Mouse (Mus musculus) embryonic facial prominence, embryonic 10.5 days (tissue): ENCODE results near the gene Prdx5. TPM values are rescaled to one million over a fixed set of nuclear protein-coding genes. Genes with fewer than 3 reads are reported as not detected.

Experiments
- DNase-seq: peaks from one replicate; pipeline ENCODE4 v3.0.0-alpha.2; 2017; ENCODE audit warnings: low spot score
- H3K27ac ChIP-seq: fragments of 300-500 bp; sonication (generic); replicated peaks from 2 replicates; pipeline ENCODE4 v1.5.1; 2016; ENCODE audit warnings: mild to moderate bottlenecking
- H3K27me3 ChIP-seq: fragments of 300-500 bp; sonication (generic); replicated peaks from 2 replicates; pipeline ENCODE4 v1.6.1; 2016; ENCODE audit warnings: low read depth, mild to moderate bottlenecking; ENCODE audit not compliant: poor library complexity, severe bottlenecking
- H3K36me3 ChIP-seq: fragments of 300-500 bp; sonication (generic); replicated peaks from 2 replicates; pipeline ENCODE4 v1.6.1; 2016; ENCODE audit warnings: mild to moderate bottlenecking, moderate library complexity
- H3K4me1 ChIP-seq: fragments of 300-500 bp; sonication (generic); 2 replicates; pipeline ENCODE4 v1.6.1; 2016
- H3K4me3 ChIP-seq: fragments of 300-500 bp; sonication (generic); 2 replicates; pipeline ENCODE4 v1.5.1; 2016; ENCODE audit warnings: mild to moderate bottlenecking, moderate library complexity
- H3K9me3 ChIP-seq: fragments of 300-500 bp; sonication (generic); 2 replicates; pipeline ENCODE4 v1.6.1; 2016; ENCODE audit warnings: mild to moderate bottlenecking
- WGBS: fragments of 180-500 bp; shearing (Covaris S2); methylation state at CpG from one replicate; pipeline ENCODE4 v1.1.7; 2016; 5-methylcytosine and 5-hydroxymethylcytosine counted together
- polyA plus RNA-seq: library from polyadenylated mRNA; unstranded; fragments of >200 nt; fragmentation: Nextera tagmentation; extraction: Ambion mirVana; gene quantifications from 2 replicates; pipeline ENCODE4 v1.2.1, GENCODE M21; 2016

Gene Prdx5
- polyA plus RNA-seq, 1 experiment from 2014 or later: 140 TPM

DNA sequence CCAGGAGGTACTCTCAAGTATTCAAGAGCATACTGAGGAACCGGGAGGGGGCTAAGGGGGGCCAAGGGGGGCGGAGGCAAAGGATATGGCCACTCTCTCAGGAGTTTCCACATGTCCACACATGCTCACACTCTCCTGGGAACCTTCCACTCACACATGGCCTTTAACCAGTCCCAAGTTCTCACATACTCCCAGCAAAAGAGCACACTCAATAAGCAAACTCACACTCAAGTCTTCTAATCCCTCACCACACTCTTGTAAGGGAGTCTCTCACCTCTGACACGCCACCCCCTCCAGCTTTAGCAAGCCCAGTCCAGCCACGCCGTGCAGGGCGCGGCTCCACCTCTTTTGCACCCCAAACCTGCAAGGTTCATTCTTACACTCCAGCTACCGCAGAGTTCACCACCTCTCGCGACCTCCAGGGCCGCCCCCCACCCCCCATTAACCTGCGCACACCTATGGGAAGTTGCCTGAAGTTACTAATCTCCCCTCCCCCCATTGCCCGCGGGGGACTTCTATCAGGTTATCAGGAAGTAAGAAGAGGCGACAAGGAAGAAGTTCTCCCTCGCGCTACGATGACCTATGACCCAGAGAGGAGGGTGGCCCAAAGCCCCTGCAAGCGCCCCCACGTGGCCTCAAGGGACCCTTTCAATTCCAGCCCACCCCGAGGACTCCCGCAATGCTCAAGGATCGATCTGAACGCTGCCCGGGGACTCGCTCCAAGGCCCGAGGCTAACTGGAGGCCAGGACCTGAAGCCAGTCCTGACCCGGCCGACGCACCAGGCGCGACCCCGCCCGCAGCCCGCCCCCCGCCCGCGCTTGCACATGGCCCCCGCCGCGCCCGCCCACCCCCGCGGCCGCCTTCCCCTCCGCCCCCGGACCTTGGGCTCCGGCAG, 11.1 kb upstream of the Prdx5 start:
- Histone ChIP-seq H3K4me1 (peaks cover 47% of the 10 kb centered on the region), H3K27me3 (peaks cover 38% of the 10 kb centered on the region), H3K9me3 (no peaks in the 10 kb centered on the region), H3K36me3 (peaks cover 10% of the 10 kb centered on the region; the same call in 1 of the 2 replicates), H3K27ac (peak overlapping the region; percentile 91), H3K4me3 (peak overlapping the region; percentile 82)
- no peak for DNase-seq
- 2% methylated on average over 48 of the region's 48 CpGs for WGBS

DNA sequence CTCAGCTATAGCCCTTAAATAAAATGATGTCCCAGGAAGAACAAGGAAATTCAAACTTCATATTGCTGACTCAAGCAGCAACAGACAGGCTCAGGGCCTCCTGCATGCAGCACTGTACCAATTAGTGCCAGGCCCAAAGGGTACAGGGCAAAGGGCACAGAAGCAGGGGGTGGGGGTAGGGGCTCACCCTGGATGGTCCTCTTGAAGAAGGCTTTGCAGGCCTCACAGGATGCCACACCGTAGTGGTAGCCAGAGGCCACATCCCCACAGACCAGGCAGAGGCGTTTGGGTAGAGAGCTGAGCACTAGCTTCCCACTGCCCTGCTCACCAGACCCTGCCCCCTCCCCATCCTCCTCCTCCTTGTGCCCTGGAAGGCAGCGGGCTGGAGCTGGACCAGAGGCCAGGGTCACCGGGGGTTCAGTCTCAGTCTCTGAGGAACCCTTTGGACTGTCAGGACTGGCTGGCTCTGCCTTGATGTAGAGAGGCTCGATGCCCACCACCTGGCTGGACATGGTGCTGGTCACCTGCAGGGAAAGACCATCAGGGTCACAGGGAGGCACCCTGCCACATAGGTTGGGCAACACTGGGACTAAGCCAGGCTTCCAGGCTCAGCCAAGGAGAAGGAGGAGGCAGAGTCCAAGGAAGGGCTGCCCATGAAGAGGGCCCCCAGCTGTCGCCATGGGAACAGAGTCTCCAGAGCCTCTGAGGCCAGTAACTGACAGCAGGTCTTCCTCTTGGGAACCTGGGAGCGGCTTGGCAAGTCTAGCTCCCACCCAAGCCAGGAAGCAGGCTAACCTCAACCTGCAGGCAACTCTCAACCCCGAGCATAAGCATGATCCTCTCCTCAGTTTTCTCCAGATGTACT, 10.2 kb upstream of the Prdx5 start:
- H3K4me1 ChIP-seq: peaks cover 38% of the 10 kb centered on the region
- peak overlapping the region; percentile 91 for H3K27ac ChIP-seq
- 41% methylated on average over 8 of the region's 8 CpGs for WGBS
- peaks cover 10% of the 10 kb centered on the region; the same call in 1 of the 2 replicates for H3K36me3 ChIP-seq
- peak overlapping the region; percentile 82 for H3K4me3 ChIP-seq
- peak; percentile 48 for DNase-seq
- H3K27me3 ChIP-seq: peaks cover 30% of the 10 kb centered on the region
- no peaks in the 10 kb centered on the region for H3K9me3 ChIP-seq

DNA sequence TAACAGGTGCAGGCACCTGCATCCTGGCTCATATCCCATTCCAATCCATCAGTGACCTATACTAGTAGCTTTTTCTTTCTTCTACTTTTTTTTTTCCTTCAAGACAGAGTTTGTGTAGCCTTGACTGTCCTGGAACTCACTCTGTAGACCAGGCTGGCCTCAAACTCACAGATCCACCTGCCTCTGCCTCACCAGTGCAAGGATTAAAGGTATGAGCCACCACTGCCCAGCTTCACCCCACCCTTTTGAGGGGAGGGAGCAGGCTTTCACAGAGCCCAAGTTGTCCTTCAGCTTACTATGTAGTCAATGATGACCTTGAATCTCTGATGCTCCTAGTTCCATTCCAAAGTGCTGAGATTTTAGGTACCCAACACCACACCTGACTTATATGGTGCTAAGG, 9.5 kb upstream of the Prdx5 start:
- Histone ChIP-seq H3K36me3 (peaks cover 10% of the 10 kb centered on the region; the same call in 1 of the 2 replicates), H3K4me3 (no peak overlapping the region; the same call in 1 of the 2 replicates), H3K27ac (no peak overlapping the region), H3K4me1 (peaks cover 32% of the 10 kb centered on the region), H3K27me3 (peaks cover 23% of the 10 kb centered on the region), H3K9me3 (no peaks in the 10 kb centered on the region)
- no peak for DNase-seq

DNA sequence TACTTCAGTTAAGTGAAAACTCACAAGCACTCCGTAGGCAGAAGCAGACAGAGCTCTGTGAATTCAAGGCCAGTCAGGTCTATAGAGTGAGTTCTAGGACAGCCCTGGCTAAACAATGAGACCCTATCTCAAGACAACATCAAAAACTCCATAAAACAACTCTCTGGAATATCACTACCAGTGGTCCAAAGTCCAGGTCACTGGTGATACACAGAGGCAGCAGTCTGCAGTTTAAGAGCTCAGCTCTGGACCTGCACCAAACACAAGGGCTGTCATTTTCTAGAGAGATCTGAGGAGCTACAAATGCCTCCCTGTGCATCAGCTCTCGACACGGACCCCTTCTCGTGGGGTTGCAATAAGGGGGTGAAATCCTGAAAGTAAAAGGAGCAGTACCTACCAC, 8.4 kb upstream of the Prdx5 start:
- Histone ChIP-seq H3K9me3 (no peaks in the 10 kb centered on the region), H3K4me3 (no peak overlapping the region), H3K27ac (no peak overlapping the region), H3K36me3 (peaks cover 20% of the 10 kb centered on the region), H3K27me3 (peaks cover 12% of the 10 kb centered on the region), H3K4me1 (peaks cover 32% of the 10 kb centered on the region)
- 83% methylated on average over 4 of the region's 4 CpGs for WGBS
- DNase-seq: no peak

DNA sequence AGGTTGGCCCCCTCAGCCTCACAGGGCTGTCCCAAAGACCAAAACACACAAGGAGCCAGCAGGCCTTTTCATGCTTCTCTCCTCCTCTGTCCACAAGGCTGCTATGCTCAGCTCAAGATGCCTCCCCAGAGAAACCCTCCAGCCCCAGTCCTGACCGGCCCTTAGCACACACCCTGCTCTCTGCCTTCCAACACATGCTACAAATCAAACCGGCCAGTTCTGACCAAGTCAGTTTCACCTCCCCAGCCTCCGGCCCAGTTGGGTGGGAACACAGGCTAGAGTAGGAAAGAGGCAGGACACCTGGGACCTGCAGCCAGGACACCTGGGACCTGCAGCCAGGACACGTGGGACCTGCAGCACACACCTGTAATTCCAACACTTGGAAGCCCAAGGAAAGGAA, 6.6 kb upstream of the Prdx5 start:
- H3K9me3 ChIP-seq: no peaks in the 10 kb centered on the region
- H3K4me3 ChIP-seq: no peak overlapping the region
- 82% methylated on average over 4 of the region's 4 CpGs for WGBS
- no peaks in the 10 kb centered on the region for H3K27me3 ChIP-seq
- H3K36me3 ChIP-seq: peaks cover 39% of the 10 kb centered on the region
- peaks cover 24% of the 10 kb centered on the region for H3K4me1 ChIP-seq
- H3K27ac ChIP-seq: no peak overlapping the region
- DNase-seq: no peak

DNA sequence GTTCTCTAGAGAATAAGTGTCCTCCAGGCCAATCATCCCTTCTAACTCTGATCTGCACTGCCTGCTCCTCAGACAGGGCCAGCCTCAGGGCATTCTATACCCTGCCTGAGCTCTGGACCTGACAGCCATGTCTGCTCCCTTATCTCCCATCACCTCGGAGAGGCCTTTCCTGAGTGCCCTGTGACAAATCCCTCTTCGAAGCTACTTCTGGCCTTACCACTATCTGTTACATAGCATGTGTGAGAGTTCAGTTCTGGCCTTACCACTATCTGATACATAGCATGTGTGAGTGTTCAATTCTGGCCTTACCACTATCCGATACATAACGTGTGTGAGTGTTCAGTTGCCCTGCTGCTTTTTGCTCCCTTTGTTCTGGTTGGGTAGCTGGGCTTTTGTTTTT, 5.4 kb upstream of the Prdx5 start:
- H3K36me3 ChIP-seq: peaks cover 45% of the 10 kb centered on the region
- no peak overlapping the region for H3K27ac ChIP-seq
- peaks cover 19% of the 10 kb centered on the region for H3K4me1 ChIP-seq
- DNase-seq: no peak
- no peaks in the 10 kb centered on the region for H3K9me3 ChIP-seq
- no peak overlapping the region for H3K4me3 ChIP-seq
- no peaks in the 10 kb centered on the region for H3K27me3 ChIP-seq
- WGBS: 87% methylated on average over 4 of the region's 4 CpGs

DNA sequence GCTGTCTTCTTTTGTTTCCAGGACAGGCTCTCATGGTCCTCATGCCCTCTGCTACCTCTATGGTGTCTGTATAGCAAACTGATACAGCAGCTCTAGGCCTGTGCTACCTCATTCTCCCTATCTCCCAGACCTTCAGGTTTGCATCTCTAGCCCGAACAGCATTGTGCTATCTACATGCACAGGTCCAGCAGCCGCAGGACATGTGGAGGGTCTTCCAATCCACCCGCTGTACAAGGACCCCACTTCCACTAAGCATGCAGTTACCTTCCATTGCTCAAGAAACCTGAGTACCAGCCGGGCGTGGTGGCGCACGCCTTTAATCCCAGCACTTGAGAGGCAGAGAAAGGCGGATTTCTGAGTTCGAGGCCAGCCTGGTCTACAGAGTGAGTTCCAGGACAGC, 4.6 kb upstream of the Prdx5 start:
- H3K36me3 ChIP-seq: peaks cover 40% of the 10 kb centered on the region
- no peak overlapping the region for H3K4me3 ChIP-seq
- WGBS: 93% methylated on average over 9 of the region's 9 CpGs
- peaks cover 12% of the 10 kb centered on the region for H3K4me1 ChIP-seq
- H3K27ac ChIP-seq: no peak overlapping the region
- H3K9me3 ChIP-seq: no peaks in the 10 kb centered on the region
- H3K27me3 ChIP-seq: no peaks in the 10 kb centered on the region
- no peak for DNase-seq

DNA sequence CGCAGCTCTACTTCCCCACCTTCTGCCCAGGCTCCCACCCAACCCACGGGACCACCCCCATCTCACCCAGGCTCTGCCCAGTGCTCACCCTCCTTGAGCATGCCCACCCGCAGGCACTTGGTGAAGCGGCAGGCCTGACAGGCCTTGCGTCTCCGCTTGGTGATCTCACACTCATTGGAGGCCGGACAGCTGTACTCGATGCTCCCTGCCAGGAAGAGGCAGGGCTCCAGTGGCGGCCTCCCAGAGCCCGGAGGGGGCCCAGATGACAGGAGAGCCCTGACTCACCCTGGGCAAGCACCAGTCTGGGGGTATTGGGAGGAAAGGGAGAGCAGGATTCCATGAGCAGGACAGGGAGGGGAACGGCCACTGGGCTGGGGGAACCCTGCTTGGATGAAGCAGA, 4.1 kb upstream of the Prdx5 start:
- WGBS: 87% methylated on average over 11 of the region's 11 CpGs
- Histone ChIP-seq H3K4me1 (peaks cover 16% of the 10 kb centered on the region), H3K9me3 (no peaks in the 10 kb centered on the region), H3K36me3 (peaks cover 40% of the 10 kb centered on the region), H3K4me3 (no peak overlapping the region), H3K27ac (no peak overlapping the region), H3K27me3 (no peaks in the 10 kb centered on the region)
- no peak for DNase-seq

DNA sequence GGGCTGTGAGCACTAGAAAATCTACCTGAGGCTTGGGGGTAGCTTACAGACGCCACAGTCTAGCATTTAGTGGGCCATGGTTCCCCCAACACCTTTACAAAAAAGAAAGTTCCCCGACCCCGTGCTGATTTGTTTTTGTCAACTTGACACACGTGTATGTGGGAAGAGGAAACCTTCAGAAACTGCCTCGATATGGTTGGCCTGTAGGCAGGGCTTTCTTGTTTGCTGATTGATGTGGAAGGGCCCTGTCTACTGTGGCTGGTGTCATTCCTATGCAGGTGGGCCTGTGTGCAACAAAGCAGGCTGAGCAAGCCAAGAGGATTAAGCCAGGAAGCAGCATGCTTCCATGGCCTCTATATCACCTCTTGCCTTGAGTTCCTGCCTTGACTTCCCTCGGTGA, 3.1 kb upstream of the Prdx5 start:
- Histone ChIP-seq H3K4me3 (no peak overlapping the region; the same call in 1 of the 2 replicates), H3K4me1 (peaks cover 25% of the 10 kb centered on the region), H3K27me3 (no peaks in the 10 kb centered on the region), H3K9me3 (no peaks in the 10 kb centered on the region), H3K27ac (no peak overlapping the region), H3K36me3 (peaks cover 35% of the 10 kb centered on the region)
- WGBS: 92% methylated on average over 6 of the region's 6 CpGs
- no peak for DNase-seq

DNA sequence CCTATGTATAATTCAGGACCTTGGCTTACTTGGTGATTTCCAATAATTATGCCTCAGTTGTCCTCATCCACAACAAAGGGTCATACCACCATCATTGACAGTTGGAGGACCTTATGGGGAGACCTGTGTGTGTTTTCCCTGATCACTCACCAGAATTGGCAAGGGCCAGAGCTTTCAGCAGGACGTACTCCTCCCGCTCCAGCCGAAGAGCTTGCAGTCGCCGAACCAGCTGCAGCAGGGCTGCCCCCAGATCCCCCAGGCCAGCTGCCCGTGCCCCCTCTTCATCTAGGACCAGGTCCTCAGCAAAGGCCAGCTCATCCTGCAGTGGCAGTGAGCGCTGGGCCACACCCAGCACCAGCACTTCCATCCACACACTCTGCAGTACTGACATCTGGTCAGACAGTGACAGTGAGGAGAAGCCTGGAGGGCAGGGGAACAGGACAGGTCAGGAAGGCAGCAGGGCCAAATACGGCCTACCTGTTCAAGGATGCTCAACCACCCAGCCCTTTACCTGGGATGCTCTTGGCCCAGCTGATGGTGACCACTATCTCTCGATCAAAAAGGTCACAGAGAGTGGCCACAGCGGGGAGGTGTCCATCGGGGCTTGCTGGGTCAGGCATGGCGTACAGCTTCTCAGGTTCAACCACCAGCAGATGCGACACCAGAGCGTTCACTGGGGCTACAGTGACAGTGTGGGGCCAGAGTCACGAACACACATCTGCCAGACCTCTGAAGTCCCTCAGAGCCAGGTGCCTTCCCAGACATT, 2.5 kb upstream of the Prdx5 start:
- WGBS: 93% methylated on average over 15 of the region's 15 CpGs
- no peaks in the 10 kb centered on the region for H3K9me3 ChIP-seq
- H3K36me3 ChIP-seq: peaks cover 36% of the 10 kb centered on the region
- DNase-seq: no peak
- no peaks in the 10 kb centered on the region for H3K27me3 ChIP-seq
- H3K27ac ChIP-seq: no peak overlapping the region
- peak overlapping the region; percentile 73; the same call in 1 of the 2 replicates for H3K4me3 ChIP-seq
- peaks cover 32% of the 10 kb centered on the region for H3K4me1 ChIP-seq

DNA sequence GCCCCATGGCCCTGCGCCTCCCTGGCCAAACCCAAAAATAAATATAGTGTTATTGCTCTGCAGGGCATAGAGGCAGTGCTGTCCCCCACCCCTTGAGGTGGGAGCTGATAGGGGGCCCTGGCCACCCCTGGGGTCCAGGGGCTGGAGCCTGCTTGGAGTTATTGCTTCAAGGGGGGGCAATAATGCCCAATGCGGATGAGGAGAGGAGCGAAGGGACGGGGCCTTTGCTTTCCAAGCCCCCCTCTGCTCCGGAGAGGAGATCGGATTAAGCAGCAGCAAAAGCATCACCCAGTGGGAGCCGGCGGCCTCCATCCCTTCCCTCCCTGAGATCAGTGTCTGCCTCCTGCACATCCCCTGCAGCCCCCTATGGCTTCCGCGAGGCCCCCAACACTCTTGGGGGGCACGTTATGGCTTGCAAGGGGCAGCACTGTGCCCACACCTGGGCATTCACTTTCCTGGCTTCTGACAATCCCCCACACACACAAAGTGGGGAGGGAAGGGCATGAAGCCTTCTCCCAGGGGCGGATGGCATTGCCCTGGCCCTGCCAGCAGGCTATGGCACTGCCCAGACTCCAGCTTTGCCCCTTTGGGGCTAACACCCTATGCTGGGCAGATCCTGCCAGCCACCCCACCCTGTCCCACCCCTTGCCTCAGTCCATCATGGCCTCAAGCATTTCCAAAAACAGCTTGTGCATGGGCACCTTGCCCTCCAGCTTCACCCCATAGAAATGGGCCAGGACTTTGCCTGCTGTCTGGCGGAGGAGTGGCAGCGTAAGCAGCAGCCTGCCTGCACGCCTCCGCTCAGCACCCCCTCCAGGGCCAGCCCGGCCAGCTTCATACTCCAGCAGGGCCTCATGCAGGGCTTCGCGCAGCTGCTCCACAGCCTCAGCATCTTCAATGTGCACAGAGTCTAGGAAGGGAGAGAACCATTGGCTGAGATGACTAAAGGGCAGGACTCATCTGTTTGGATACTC, 1.5 kb upstream of the Prdx5 start:
- WGBS: 84% methylated on average over 19 of the region's 19 CpGs
- H3K36me3 ChIP-seq: peaks cover 46% of the 10 kb centered on the region
- peak overlapping the region; percentile 19; the same call in 1 of the 2 replicates for H3K27ac ChIP-seq
- H3K4me3 ChIP-seq: peak overlapping the region; percentile 73
- DNase-seq: no peak
- no peaks in the 10 kb centered on the region for H3K27me3 ChIP-seq
- peaks cover 36% of the 10 kb centered on the region for H3K4me1 ChIP-seq
- H3K9me3 ChIP-seq: no peaks in the 10 kb centered on the region
